Mouse (Mus musculus) forebrain, embryonic 11.5 days (tissue): ENCODE data around the gene Kdm4a. TPM values are rescaled to one million over a fixed set of nuclear protein-coding genes. Genes with fewer than 3 reads are reported as not detected.

ENCODE experiments used
- ATAC-seq: fragments of 200-750 bp; cut with Nextera tagmentation; replicated peaks from 2 replicates; pipeline ENCODE4 v1.8.0; 2017; ENCODE audit warnings: moderate TSS enrichment; ENCODE audit not compliant: low FRiP score
- DNase-seq: peaks from one replicate; pipeline ENCODE4 v3.0.0-alpha.2; 2017; ENCODE audit warnings: low spot score
- H3K27ac ChIP-seq: fragments of 300-500 bp; sonication (generic); 2 replicates; pipeline ENCODE4 v1.5.1; 2014; ENCODE audit warnings: low read depth, low read length
- H3K27me3 ChIP-seq: fragments of 300-500 bp; sonication (generic); 2 replicates; pipeline ENCODE4 v1.6.1; 2014; ENCODE audit warnings: mild to moderate bottlenecking, low read length, mixed read lengths; ENCODE audit not compliant: control insufficient read depth, insufficient read depth
- H3K36me3 ChIP-seq: fragments of 300-500 bp; sonication (generic); 2 replicates; pipeline ENCODE4 v1.6.1; 2014; ENCODE audit warnings: mild to moderate bottlenecking, low read length, moderate library complexity, mixed read lengths; ENCODE audit not compliant: control insufficient read depth, insufficient read depth
- H3K4me1 ChIP-seq: fragments of 300-500 bp; sonication (generic); replicated peaks from 2 replicates; pipeline ENCODE4 v1.6.1; 2014; ENCODE audit warnings: low read length, mixed read lengths; ENCODE audit not compliant: control insufficient read depth, insufficient read depth
- H3K4me2 ChIP-seq: fragments of 300-500 bp; sonication (generic); 2 replicates; pipeline ENCODE4 v1.6.1; 2014; ENCODE audit warnings: low read depth, mild to moderate bottlenecking, low read length, moderate library complexity, mixed read lengths; ENCODE audit not compliant: severe bottlenecking
- H3K4me3 ChIP-seq: fragments of 300-500 bp; sonication (generic); 2 replicates; pipeline ENCODE4 v1.5.1; 2014; ENCODE audit warnings: low read depth, low read length
- H3K9ac ChIP-seq: fragments of 300-500 bp; sonication (generic); 2 replicates; pipeline ENCODE4 v1.6.1; 2014; ENCODE audit warnings: low read length
- H3K9me3 ChIP-seq: fragments of 300-500 bp; sonication (generic); 2 replicates; pipeline ENCODE4 v1.6.1; 2016; ENCODE audit warnings: low read length, mixed read lengths; ENCODE audit not compliant: control insufficient read depth
- WGBS: fragments of 180-500 bp; shearing (Covaris S2); extraction: QIAGEN DNeasy Blood & Tissue Kit; methylation state at CpG from one replicate; pipeline ENCODE4 v1.1.7; 2014; 5-methylcytosine and 5-hydroxymethylcytosine counted together
- polyA plus RNA-seq: library from polyadenylated mRNA; unstranded; fragments of >200 nt; fragmentation: Nextera tagmentation; extraction: Ambion mirVana; gene quantifications from 2 replicates; pipeline ENCODE4 v1.2.1, GENCODE M21; 2014

Gene Kdm4a
- polyA plus RNA-seq, 1 experiment from 2014 or later = 67.9 TPM

DNA sequence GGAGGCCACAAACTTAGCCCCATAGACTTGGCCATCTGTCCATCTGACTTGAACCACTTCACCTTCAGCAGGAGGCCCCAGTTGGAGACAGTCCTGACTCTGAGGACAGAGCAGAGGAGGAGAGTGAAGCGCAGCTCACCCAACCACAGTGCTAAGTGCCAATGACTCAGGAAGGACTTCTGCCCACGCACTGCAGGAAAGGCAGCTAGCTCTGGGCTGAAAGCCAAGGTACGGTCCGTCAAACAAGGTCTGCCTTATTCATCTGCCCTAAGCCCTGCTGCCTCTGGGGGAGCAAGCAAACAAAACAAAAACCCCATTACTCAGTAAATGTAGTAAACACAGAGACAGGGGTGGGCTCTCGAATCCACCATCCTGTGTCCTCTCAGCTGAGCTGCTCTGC, 41.0 kb downstream of the Kdm4a start:
- DNase-seq (no peak), ATAC-seq (no peak)
- Histone ChIP-seq H3K4me1 (no peaks in the 10 kb centered on the region), H3K36me3 (peaks cover 11% of the 10 kb centered on the region; the same call in 1 of the 2 replicates), H3K4me2 (no peak overlapping the region), H3K27ac (no peak overlapping the region), H3K9me3 (no peaks in the 10 kb centered on the region), H3K27me3 (no peaks in the 10 kb centered on the region), H3K9ac (no peak overlapping the region), H3K4me3 (no peak overlapping the region)
- WGBS = 93% methylated on average over 5 of the region's 5 CpGs

GRCm38 (mm10) chr4:118137857-118138256, 42.0 kb downstream of the Kdm4a start:
- Histone ChIP-seq H3K36me3 (peaks cover 11% of the 10 kb centered on the region; the same call in 1 of the 2 replicates), H3K4me3 (no peak overlapping the region), H3K4me2 (no peak overlapping the region), H3K9ac (no peak overlapping the region), H3K4me1 (no peaks in the 10 kb centered on the region), H3K27me3 (no peaks in the 10 kb centered on the region), H3K27ac (no peak overlapping the region), H3K9me3 (no peaks in the 10 kb centered on the region)
- ATAC-seq = no peak
- WGBS = 89% methylated on average over 16 of the region's 16 CpGs
- DNase-seq = no peak

DNA sequence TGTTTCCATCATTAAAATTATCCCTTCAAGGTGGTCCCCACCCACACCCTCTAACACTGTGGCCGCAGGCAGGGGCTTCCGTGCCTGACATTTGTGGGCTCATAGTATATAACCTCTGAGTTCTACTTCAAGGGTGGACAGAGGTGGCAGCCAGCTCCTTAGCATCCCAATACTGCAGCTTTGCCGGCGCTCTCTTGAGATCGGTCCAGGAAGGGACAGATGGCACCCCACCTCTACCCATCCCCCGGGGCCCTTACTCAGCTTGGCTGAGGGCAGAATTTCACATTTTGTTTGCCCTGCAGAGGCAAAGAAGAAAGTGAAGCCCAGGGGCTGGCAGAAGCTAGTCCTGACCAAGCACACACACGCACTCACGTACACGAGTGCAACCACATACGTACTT, 42.5 kb downstream of the Kdm4a start:
- 98% methylated on average over 10 of the region's 10 CpGs for WGBS
- no peak overlapping the region for H3K9ac ChIP-seq
- DNase-seq = no peak

GRCm38 (mm10) chr4:118135414-118135813, 44.4 kb downstream of the Kdm4a start:
- H3K4me2 ChIP-seq = peak overlapping the region; percentile 79
- no peaks in the 10 kb centered on the region for H3K4me1 ChIP-seq
- H3K9ac ChIP-seq = peak overlapping the region; percentile 55
- peak overlapping the region; percentile 79 for H3K4me3 ChIP-seq
- H3K9me3 ChIP-seq = no peaks in the 10 kb centered on the region
- DNase-seq = no peak
- no peak for ATAC-seq
- WGBS = 89% methylated on average over 1 of the region's 1 CpGs
- H3K27ac ChIP-seq = 0 out of 2 replicates have a peak overlapping the region, but pooled peaks have one; percentile 13
- H3K36me3 ChIP-seq = peaks cover 11% of the 10 kb centered on the region; the same call in 1 of the 2 replicates
- no peaks in the 10 kb centered on the region for H3K27me3 ChIP-seq

More for the DNA sequence above, 42.5 kb downstream of the Kdm4a start:
- Histone ChIP-seq H3K27me3 (no peaks in the 10 kb centered on the region), H3K36me3 (peaks cover 11% of the 10 kb centered on the region; the same call in 1 of the 2 replicates), H3K27ac (no peak overlapping the region), H3K4me1 (no peaks in the 10 kb centered on the region), H3K9me3 (no peaks in the 10 kb centered on the region), H3K4me2 (no peak overlapping the region), H3K4me3 (no peak overlapping the region)
- ATAC-seq = no peak

GRCm38 (mm10) chr4:118134485-118135365, 45.1 kb downstream of the Kdm4a start, which contains the start of gene St3gal3:
TSS of gene St3gal3 (minus strand) at chr4:118134914.
- Histone ChIP-seq H3K4me1 (no peaks in the 10 kb centered on the region), H3K27me3 (no peaks in the 10 kb centered on the region), H3K36me3 (peaks cover 9% of the 10 kb centered on the region; the same call in 1 of the 2 replicates), H3K4me3 (peak within 1 kb of the TSS; percentile 79), H3K9me3 (no peaks in the 10 kb centered on the region), H3K4me2 (peak within 1 kb of the TSS; percentile 79), H3K9ac (peak within 1 kb of the TSS; percentile 79), H3K27ac (peak within 1 kb of the TSS; percentile 13; the same call in 1 of the 2 replicates)
- ATAC-seq (peak; percentile 99), DNase-seq (peak; percentile 98)
- WGBS = under 1% methylated on average over 79 of the region's 84 CpGs

GRCm38 (mm10) chr4:118131329-118131728, 48.5 kb downstream of the Kdm4a start:
- no peaks in the 10 kb centered on the region for H3K36me3 ChIP-seq
- no peaks in the 10 kb centered on the region for H3K9me3 ChIP-seq
- no peak overlapping the region for H3K27ac ChIP-seq
- DNase-seq (no peak), ATAC-seq (no peak)
- H3K4me2 ChIP-seq = no peak overlapping the region
- no peaks in the 10 kb centered on the region for H3K27me3 ChIP-seq
- no peak overlapping the region for H3K4me3 ChIP-seq
- WGBS = 92% methylated on average over 5 of the region's 5 CpGs
- no peaks in the 10 kb centered on the region for H3K4me1 ChIP-seq
- no peak overlapping the region for H3K9ac ChIP-seq

- DNase-seq (no peak), ATAC-seq (no peak)
- H3K9ac ChIP-seq = no peak overlapping the region
- H3K36me3 ChIP-seq = no peaks in the 10 kb centered on the region
- H3K27ac ChIP-seq = no peak overlapping the region
- H3K9me3 ChIP-seq = no peaks in the 10 kb centered on the region
- H3K4me3 ChIP-seq = no peak overlapping the region
- H3K27me3 ChIP-seq = no peaks in the 10 kb centered on the region
- 87% methylated on average over 14 of the region's 14 CpGs for WGBS
- H3K4me1 ChIP-seq = no peaks in the 10 kb centered on the region
- H3K4me2 ChIP-seq = no peak overlapping the region
Observed at GRCm38 (mm10) chr4:118123030-118123704, 56.7 kb downstream of the Kdm4a start.

- H3K27ac ChIP-seq = no peak overlapping the region
- no peaks in the 10 kb centered on the region for H3K9me3 ChIP-seq
- no peaks in the 10 kb centered on the region for H3K4me1 ChIP-seq
- DNase-seq = no peak
- no peaks in the 10 kb centered on the region for H3K36me3 ChIP-seq
- 89% methylated on average over 10 of the region's 10 CpGs for WGBS
- H3K4me2 ChIP-seq = no peak overlapping the region
- ATAC-seq = no peak
- no peaks in the 10 kb centered on the region for H3K27me3 ChIP-seq
- no peak overlapping the region for H3K4me3 ChIP-seq
- H3K9ac ChIP-seq = no peak overlapping the region
Observed at GRCm38 (mm10) chr4:118122078-118122477, 57.8 kb downstream of the Kdm4a start.
